Mouse (Mus musculus): ENCODE measurements around the gene Ddr2.
"Not testable (repeated sequence)": the region's sequence is repeated elsewhere in the genome, so short reads cannot be mapped to it uniquely, and the experiment has no call there.

The Ddr2 gene

DNA sequence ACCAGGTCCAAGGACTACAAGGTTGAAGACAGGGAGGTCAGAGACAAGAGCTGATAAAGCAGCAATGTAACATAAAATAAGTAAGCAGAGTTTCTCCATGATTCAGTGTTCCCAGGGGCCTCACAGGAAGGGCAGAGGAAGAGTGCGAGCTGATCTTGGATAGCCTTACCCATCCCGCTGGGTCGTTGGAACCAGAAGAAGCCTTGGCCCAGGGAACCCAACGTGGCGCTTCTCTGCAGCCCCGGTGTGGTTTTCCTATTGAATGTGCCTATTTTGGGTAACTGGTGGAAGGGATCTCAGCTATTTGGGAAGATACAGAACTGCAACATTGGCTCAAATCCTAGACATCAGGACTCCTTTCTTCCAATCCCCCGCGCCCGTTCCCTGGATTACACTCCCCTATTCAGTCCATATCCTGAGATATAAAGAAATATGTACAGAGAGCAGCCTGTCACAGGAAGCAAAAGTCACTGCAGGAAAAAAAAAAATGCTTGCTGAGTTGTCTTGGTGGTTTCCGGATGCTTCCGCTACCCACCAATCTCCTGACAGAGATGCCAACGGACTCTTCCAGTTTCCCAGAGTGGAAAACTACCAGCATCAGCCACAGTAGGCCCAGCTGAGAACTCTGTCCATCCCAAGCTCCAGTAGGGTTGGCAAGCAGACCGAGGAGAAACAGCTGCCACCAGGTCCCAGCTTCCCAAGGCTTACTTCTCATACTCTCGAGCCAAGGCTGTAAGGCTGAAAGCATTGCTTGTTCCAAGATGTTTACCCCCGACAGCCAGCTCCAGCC lies 99.7 kb downstream of the Ddr2 start:
- Histone ChIP-seq H3K4me3 (replicated peaks; ENCODE audit: low read length) (no peak overlapping the region), H3K9me3 (ENCODE audit: low read length) (peaks cover 15% of the 10 kb centered on the region), H3K36me3 (ENCODE audit: insufficient read depth, low read length) (no peaks in the 10 kb centered on the region), H3K4me1 (replicated peaks; ENCODE audit: low read depth, low read length) (no peaks in the 10 kb centered on the region), H3K27me3 (ENCODE audit: insufficient read depth, low read length) (no peaks in the 10 kb centered on the region)
- TF ChIP-seq NANOG (IDR thresholded peaks at IDR 0.05; ENCODE audit: borderline replicate concordance, low read length) (no peak), POU5F1 (IDR thresholded peaks at IDR 0.05; ENCODE audit: borderline replicate concordance, low read length) (no peak), CTCF (conservative IDR thresholded peaks at IDR 0.05; ENCODE audit: low read length) (no peak)

- Histone ChIP-seq H3K4me1 (replicated peaks; ENCODE audit: low read depth, low read length) (no peaks in the 10 kb centered on the region), H3K9me3 (ENCODE audit: low read length) (no peaks in the 10 kb centered on the region), H3K27me3 (ENCODE audit: insufficient read depth, low read length) (no peaks in the 10 kb centered on the region), H3K36me3 (ENCODE audit: insufficient read depth, low read length) (no peaks in the 10 kb centered on the region), H3K4me3 (replicated peaks; ENCODE audit: low read length) (no peak overlapping the region)
- TF ChIP-seq CTCF (conservative IDR thresholded peaks at IDR 0.05; ENCODE audit: low read length) (no peak), POU5F1 (IDR thresholded peaks at IDR 0.05; ENCODE audit: borderline replicate concordance, low read length) (no peak), NANOG (IDR thresholded peaks at IDR 0.05; ENCODE audit: borderline replicate concordance, low read length) (no peak)
Measured at GRCm38 (mm10) chr1:170009296-170009695, 101.3 kb downstream of the Ddr2 start.

DNA sequence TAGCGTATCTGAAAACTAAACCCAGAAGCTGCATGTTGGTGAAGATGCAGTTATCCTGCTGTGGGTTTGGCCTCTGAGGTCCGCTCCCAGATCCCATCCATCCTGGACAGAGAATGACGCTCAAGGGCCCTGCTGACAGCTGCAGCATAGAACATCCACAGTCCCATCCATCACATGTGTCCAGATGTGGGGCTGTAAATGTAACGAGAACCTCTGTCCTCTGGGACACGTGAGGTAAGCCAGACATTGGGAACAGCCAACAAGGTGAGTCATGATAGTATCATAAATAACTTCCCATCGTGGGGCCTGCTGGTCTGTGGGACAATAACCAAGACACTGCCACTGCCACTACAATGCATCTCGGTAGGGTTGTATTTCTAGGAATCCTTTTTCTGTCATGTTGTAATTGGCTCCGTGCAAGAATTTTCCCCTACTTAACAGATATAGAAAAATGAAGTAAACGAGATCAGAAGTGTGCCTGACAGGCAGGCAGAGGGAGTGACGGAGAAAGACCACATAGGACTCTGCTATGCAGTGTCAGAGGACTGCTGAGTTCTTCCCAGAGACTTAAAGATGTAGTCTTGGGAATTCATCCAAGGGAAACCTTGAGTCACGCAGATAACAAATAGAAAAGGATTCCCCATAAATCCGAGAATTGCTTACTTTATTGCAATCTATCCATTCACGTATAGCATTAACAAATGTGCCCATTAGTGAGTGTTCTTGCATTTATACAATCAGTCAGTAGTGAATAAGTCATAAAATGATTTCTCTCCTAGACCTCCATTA lies 101.9 kb downstream of the Ddr2 start:
- Histone ChIP-seq H3K27me3 (ENCODE audit: insufficient read depth, low read length) (no peaks in the 10 kb centered on the region), H3K9me3 (ENCODE audit: low read length) (no peaks in the 10 kb centered on the region), H3K36me3 (ENCODE audit: insufficient read depth, low read length) (no peaks in the 10 kb centered on the region), H3K4me1 (replicated peaks; ENCODE audit: low read depth, low read length) (no peaks in the 10 kb centered on the region), H3K4me3 (replicated peaks; ENCODE audit: low read length) (no peak overlapping the region)
- no peak for TF ChIP-seq POU5F1 (IDR thresholded peaks at IDR 0.05; ENCODE audit: borderline replicate concordance, low read length)
- TF ChIP-seq NANOG (IDR thresholded peaks at IDR 0.05; ENCODE audit: borderline replicate concordance, low read length), result no peak
- TF ChIP-seq CTCF (conservative IDR thresholded peaks at IDR 0.05; ENCODE audit: low read length), result no peak

DNA sequence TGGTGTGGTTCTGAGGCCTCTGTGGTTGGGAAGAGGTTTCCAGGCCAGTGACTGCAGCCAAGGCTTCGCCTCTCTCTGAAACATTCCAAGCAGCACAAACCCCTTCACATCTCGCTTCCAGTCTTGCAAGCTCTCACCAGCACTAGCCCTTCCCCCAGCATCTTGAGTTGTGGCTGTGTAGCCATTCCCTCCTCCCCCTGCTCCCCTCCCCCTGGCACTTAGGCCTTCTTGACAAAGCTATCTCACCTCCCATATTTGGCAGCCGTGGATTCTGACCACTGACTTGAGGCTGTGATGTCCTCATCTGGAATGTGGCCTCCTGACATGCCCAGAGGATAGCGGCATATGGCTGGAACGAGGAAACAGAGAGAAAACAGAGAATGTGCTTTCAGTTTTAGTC lies 104.0 kb downstream of the Ddr2 start:
- H3K27me3 ChIP-seq (ENCODE audit: insufficient read depth, low read length), result no peaks in the 10 kb centered on the region
- no peak for TF ChIP-seq POU5F1 (IDR thresholded peaks at IDR 0.05; ENCODE audit: borderline replicate concordance, low read length)
- TF ChIP-seq CTCF (conservative IDR thresholded peaks at IDR 0.05; ENCODE audit: low read length), result no peak
- no peak for TF ChIP-seq NANOG (IDR thresholded peaks at IDR 0.05; ENCODE audit: borderline replicate concordance, low read length)
- H3K4me3 ChIP-seq (replicated peaks; ENCODE audit: low read length), result no peak overlapping the region
- no peaks in the 10 kb centered on the region for H3K9me3 ChIP-seq (ENCODE audit: low read length)
- H3K4me1 ChIP-seq (replicated peaks; ENCODE audit: low read depth, low read length), result no peaks in the 10 kb centered on the region
- no peaks in the 10 kb centered on the region for H3K36me3 ChIP-seq (ENCODE audit: insufficient read depth, low read length)

DNA sequence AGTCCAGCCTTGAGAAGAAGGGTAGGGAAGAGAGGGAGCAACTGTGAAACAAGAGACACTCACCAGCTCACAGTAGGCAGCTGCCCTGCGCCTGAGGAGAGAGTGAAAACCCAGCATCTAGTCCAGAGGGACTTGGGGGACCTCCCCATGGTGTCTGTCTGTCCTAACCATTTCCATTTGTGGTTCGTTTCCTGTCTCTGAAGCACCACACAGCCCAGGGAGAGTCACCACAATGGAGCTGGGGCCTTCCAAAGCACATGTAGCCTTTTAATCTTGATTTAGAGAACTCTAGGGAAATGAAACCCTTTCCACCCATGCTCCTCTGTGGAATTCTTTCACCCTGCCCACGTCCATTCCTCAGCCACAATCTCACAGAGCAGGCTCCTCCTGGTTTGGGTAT lies 105.3 kb downstream of the Ddr2 start:
- no peaks in the 10 kb centered on the region for H3K36me3 ChIP-seq (ENCODE audit: insufficient read depth, low read length)

DNA sequence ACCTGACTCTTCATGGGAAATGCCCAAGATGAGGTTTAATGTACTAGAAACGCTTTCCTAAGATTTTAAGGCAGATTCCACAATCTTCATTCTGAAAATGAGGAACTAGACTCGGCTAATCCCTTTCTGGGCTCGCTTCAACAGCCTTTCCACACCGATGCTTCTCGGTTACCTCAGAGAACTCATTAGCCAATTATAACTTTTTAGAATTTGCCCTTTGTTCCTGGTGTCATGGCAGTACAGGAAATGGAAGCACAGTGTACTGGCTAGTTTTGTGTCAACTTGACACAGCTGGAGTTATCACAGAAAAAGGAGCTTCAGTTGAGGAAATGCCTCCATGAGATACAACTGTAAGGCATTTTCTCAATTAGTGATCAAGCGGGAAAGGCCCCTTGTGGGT lies 116.7 kb downstream of the Ddr2 start:
- H3K36me3 ChIP-seq (ENCODE audit: insufficient read depth, low read length); H3K27me3 ChIP-seq (ENCODE audit: insufficient read depth, low read length); H3K4me1 ChIP-seq (replicated peaks; ENCODE audit: low read depth, low read length); H3K4me3 ChIP-seq (replicated peaks; ENCODE audit: low read length): not testable (repeated sequence)
- H3K9me3 ChIP-seq (ENCODE audit: low read length), result peaks cover 25% of the 10 kb centered on the region

More for the DNA sequence above, 105.3 kb downstream of the Ddr2 start:
- TF ChIP-seq POU5F1 (IDR thresholded peaks at IDR 0.05; ENCODE audit: borderline replicate concordance, low read length) (no peak), CTCF (conservative IDR thresholded peaks at IDR 0.05; ENCODE audit: low read length) (no peak), NANOG (IDR thresholded peaks at IDR 0.05; ENCODE audit: borderline replicate concordance, low read length) (no peak)
- no peak overlapping the region for H3K4me3 ChIP-seq (replicated peaks; ENCODE audit: low read length)
- H3K27me3 ChIP-seq (ENCODE audit: insufficient read depth, low read length), result no peaks in the 10 kb centered on the region
- no peaks in the 10 kb centered on the region for H3K9me3 ChIP-seq (ENCODE audit: low read length)
- no peaks in the 10 kb centered on the region for H3K4me1 ChIP-seq (replicated peaks; ENCODE audit: low read depth, low read length)

DNA sequence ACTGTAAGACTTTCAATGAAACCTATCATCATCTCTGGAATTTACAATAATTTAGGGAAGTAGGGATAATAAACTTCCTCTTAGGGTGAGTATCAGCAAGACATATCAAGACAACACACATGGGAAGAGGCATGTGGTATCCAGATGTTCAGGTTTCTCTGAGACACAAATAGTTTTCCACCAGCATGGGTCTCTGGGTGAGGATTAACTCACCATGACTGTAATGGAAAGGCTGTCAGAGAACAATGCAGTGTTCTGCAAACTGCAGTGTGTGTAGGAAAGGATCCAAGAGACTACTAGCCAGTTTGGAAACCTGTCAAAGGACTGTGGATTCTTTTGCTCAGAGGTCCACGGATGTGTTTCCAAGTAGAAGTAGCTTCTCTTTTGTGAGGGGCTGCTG lies 124.4 kb downstream of the Ddr2 start:
- TF ChIP-seq POU5F1 (IDR thresholded peaks at IDR 0.05; ENCODE audit: borderline replicate concordance, low read length) (no peak), CTCF (conservative IDR thresholded peaks at IDR 0.05; ENCODE audit: low read length) (no peak), NANOG (IDR thresholded peaks at IDR 0.05; ENCODE audit: borderline replicate concordance, low read length) (no peak)
- H3K36me3 ChIP-seq (ENCODE audit: insufficient read depth, low read length), result no peaks in the 10 kb centered on the region
- H3K4me1 ChIP-seq (replicated peaks; ENCODE audit: low read depth, low read length), result no peaks in the 10 kb centered on the region
- peaks cover 10% of the 10 kb centered on the region for H3K9me3 ChIP-seq (ENCODE audit: low read length)
- no peak overlapping the region for H3K4me3 ChIP-seq (replicated peaks; ENCODE audit: low read length)
- H3K27me3 ChIP-seq (ENCODE audit: insufficient read depth, low read length), result no peaks in the 10 kb centered on the region

GRCm38 (mm10) chr1:169977621-169978020 lies 132.9 kb downstream of the Ddr2 start:
- Histone ChIP-seq H3K4me3 (replicated peaks; ENCODE audit: low read length) (no peak overlapping the region), H3K27me3 (ENCODE audit: insufficient read depth, low read length) (0 out of 2 replicates have a peak, but pooled peaks cover 2% of the 10 kb centered on the region), H3K4me1 (replicated peaks; ENCODE audit: low read depth, low read length) (no peaks in the 10 kb centered on the region), H3K36me3 (ENCODE audit: insufficient read depth, low read length) (no peaks in the 10 kb centered on the region), H3K9me3 (ENCODE audit: low read length) (no peaks in the 10 kb centered on the region)
- no peak for TF ChIP-seq POU5F1 (IDR thresholded peaks at IDR 0.05; ENCODE audit: borderline replicate concordance, low read length)
- TF ChIP-seq CTCF (conservative IDR thresholded peaks at IDR 0.05; ENCODE audit: low read length), result no peak
- no peak for TF ChIP-seq NANOG (IDR thresholded peaks at IDR 0.05; ENCODE audit: borderline replicate concordance, low read length)
